Mouse (Mus musculus) C2C12 (cell line): Measurements from ENCODE around the gene Slc22a2.
"Not testable (repeated sequence)": the region's sequence is repeated elsewhere in the genome, so short reads cannot be mapped to it uniquely, and the experiment has no call there.

Experiments
- CEBPB ChIP-seq: IDR thresholded peaks from one replicate; pipeline ENCODE4 v1.6.1; 2011; ENCODE audit warnings: low read depth, mild to moderate bottlenecking, control low read depth, moderate library complexity
- CTCF ChIP-seq: IDR thresholded peaks from one replicate; pipeline ENCODE4 v1.5.1; 2011; ENCODE audit not compliant: control insufficient read depth, insufficient read depth, insufficient read length
- FOSL1 ChIP-seq: IDR thresholded peaks from one replicate; pipeline ENCODE4 v1.8.0; 2011; ENCODE audit warnings: mild to moderate bottlenecking, low read length; ENCODE audit not compliant: poor library complexity, insufficient read depth, severe bottlenecking
- MAX ChIP-seq: IDR thresholded peaks from one replicate; pipeline ENCODE4 v1.6.1; 2011; ENCODE audit warnings: mild to moderate bottlenecking, control low read depth
- MYOD1 ChIP-seq: IDR thresholded peaks from one replicate; pipeline ENCODE4 v1.6.1; 2011; ENCODE audit warnings: low read depth; ENCODE audit not compliant: control insufficient read depth, insufficient read length
- MYOG ChIP-seq: IDR thresholded peaks from one replicate; pipeline ENCODE4 v1.6.1; 2011; ENCODE audit not compliant: control insufficient read depth, insufficient read length; ENCODE audit errors: extremely low read depth
- USF1 ChIP-seq: IDR thresholded peaks from one replicate; pipeline ENCODE4 v1.6.1; 2011; ENCODE audit warnings: low read depth, mild to moderate bottlenecking, control low read depth, moderate library complexity

DNA sequence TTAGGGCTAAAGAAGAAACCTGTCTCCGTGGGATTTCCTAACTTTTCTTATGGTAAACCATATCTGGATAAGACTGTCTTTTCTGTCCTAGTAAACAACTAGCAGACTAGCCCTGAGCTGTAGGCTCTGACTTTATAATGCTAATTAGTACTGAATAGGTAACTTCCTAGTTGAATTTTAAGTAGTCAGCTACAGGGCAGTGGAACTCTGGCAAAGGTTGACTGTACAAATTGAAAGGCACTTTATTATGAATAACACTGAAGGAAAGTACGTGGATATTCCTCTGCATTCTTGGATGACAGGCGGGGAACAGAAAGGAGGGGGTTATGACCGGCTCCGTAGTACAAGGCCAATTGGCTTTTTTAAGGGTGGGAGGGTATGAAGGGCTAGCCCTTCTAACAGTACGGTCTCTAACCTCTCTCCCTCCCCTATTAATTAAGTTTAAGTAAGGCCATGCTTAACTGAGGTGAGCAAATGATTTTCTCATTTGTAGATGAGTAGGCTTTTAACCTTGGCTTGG lies 19.4 kb upstream of the Slc22a2 start:
- TF ChIP-seq CTCF, CEBPB, MAX, USF1, MYOD1, FOSL1, MYOG: not testable (repeated sequence)
